Mouse (Mus musculus) intestine, embryonic 15.5 days (tissue): ENCODE results near the gene Ncbp2. TPM values are rescaled to one million over a fixed set of nuclear protein-coding genes. Genes with fewer than 3 reads are reported as not detected.

Source experiments
- ATAC-seq: fragments of 200-750 bp; cut with Nextera tagmentation; 2 replicates; pipeline ENCODE4 v1.8.0; 2017; ENCODE audit warnings: moderate TSS enrichment, moderate library complexity
- H3K27ac ChIP-seq: fragments of 300-500 bp; sonication (generic); 2 replicates; pipeline ENCODE4 v1.5.1; 2015; ENCODE audit warnings: mild to moderate bottlenecking, inconsistent platforms
- H3K27me3 ChIP-seq: fragments of 300-500 bp; sonication (generic); replicated peaks from 2 replicates; pipeline ENCODE4 v1.6.1; 2015; ENCODE audit warnings: inconsistent platforms
- H3K36me3 ChIP-seq: fragments of 300-500 bp; sonication (generic); 2 replicates; pipeline ENCODE4 v1.6.1; 2015; ENCODE audit warnings: inconsistent platforms
- H3K4me1 ChIP-seq: fragments of 300-500 bp; sonication (generic); replicated peaks from 2 replicates; pipeline ENCODE4 v1.6.1; 2015; ENCODE audit warnings: inconsistent platforms
- H3K4me2 ChIP-seq: fragments of 300-500 bp; sonication (generic); replicated peaks from 2 replicates; pipeline ENCODE4 v1.6.1; 2015; ENCODE audit warnings: mild to moderate bottlenecking, inconsistent platforms
- H3K4me3 ChIP-seq: fragments of 300-500 bp; sonication (generic); replicated peaks from 2 replicates; pipeline ENCODE4 v1.5.1; 2015; ENCODE audit warnings: inconsistent platforms
- H3K9ac ChIP-seq: fragments of 300-500 bp; sonication (generic); 2 replicates; pipeline ENCODE4 v1.6.1; 2015; ENCODE audit warnings: inconsistent platforms
- H3K9me3 ChIP-seq: fragments of 300-500 bp; sonication (generic); 2 replicates; pipeline ENCODE4 v1.6.1; 2016; ENCODE audit warnings: inconsistent platforms
- WGBS: fragments of 180-500 bp; shearing (Covaris S2); methylation state at CpG from one replicate; pipeline ENCODE4 v1.1.7; 2015; 5-methylcytosine and 5-hydroxymethylcytosine counted together
- polyA plus RNA-seq: library from polyadenylated mRNA; unstranded; fragments of >200 nt; fragmentation: Nextera tagmentation; extraction: Ambion mirVana; gene quantifications from 2 replicates; pipeline ENCODE4 v1.2.1, GENCODE M21; 2015

Ncbp2 gene
- polyA plus RNA-seq, 1 experiment from 2014 or later: 85.8 TPM

DNA sequence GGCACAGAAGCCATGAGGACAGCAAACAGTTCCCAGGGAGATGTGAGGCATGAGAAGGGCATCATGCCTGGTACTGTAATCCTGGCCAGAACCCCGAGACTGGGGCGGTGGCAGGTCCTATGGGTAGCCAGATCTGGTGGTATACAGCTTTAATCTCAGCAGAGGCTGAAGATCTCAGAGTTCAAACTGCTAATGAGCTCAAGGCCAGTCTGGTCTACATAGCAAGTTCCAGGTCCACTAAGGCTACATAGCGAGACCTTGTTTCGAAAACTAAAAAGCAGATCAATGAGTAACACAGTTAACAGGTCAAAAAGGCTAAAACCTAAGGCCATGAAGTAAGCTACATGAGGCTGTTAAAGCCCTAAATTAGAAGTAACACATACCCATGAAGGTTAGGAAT lies 44.9 kb downstream of the Ncbp2 start:
- no peak for ATAC-seq
- H3K4me2 ChIP-seq: no peak overlapping the region
- no peak overlapping the region for H3K27ac ChIP-seq
- WGBS: 96% methylated on average over 4 of the region's 4 CpGs
- no peaks in the 10 kb centered on the region for H3K4me1 ChIP-seq
- no peak overlapping the region for H3K4me3 ChIP-seq
- no peaks in the 10 kb centered on the region for H3K27me3 ChIP-seq
- H3K9me3 ChIP-seq: no peaks in the 10 kb centered on the region
- peaks cover 11% of the 10 kb centered on the region for H3K36me3 ChIP-seq
- H3K9ac ChIP-seq: no peak overlapping the region

DNA sequence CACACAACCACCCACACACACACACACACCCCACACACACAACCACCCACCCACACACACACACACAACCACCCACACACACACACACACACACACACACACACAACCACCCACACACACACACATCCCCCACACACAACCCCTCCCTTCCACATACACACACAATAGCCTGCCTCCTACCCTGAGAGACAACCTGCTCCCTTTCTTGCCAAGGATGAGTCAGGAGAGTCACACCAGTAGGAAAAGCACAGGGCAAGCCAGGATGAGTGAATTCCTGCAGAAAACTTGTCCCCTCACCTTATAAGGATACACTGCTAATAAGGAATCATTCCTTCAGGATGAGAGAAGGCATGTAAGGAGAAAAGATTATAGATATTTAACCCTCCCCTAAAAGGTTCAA lies 45.6 kb downstream of the Ncbp2 start:
- no peak for ATAC-seq
- Histone ChIP-seq H3K27ac (no peak overlapping the region), H3K36me3 (peaks cover 8% of the 10 kb centered on the region), H3K4me3 (no peak overlapping the region), H3K9ac (no peak overlapping the region), H3K9me3 (no peaks in the 10 kb centered on the region), H3K4me2 (no peak overlapping the region), H3K27me3 (no peaks in the 10 kb centered on the region), H3K4me1 (no peaks in the 10 kb centered on the region)

DNA sequence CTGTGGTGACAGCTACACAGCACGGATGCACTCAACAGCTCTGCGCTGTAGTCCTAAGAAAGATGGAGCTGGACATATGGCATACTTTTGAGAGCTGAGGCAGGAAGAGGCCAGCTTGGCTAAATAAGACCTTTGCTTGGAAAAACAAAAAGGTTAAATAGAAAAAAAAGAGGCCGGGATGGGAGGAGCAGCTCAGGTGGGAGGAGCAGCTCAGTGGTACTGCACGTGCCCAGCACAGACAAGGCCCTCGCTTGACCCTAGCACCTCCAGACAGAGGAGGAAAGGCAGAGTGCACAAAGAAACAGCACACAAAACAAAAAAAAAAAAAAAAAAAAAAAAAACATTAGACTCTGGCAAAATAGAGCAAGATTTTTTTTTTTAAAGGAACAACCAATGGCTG lies 48.1 kb downstream of the Ncbp2 start:
- no peak overlapping the region for H3K27ac ChIP-seq
- no peak overlapping the region for H3K4me2 ChIP-seq
- H3K4me1 ChIP-seq: peaks cover 2% of the 10 kb centered on the region; the same call in 1 of the 2 replicates
- H3K36me3 ChIP-seq: no peaks in the 10 kb centered on the region
- 89% methylated on average over 5 of the region's 5 CpGs for WGBS
- no peak for ATAC-seq
- no peak overlapping the region for H3K4me3 ChIP-seq
- H3K9ac ChIP-seq: no peak overlapping the region
- H3K27me3 ChIP-seq: no peaks in the 10 kb centered on the region
- no peaks in the 10 kb centered on the region for H3K9me3 ChIP-seq

DNA sequence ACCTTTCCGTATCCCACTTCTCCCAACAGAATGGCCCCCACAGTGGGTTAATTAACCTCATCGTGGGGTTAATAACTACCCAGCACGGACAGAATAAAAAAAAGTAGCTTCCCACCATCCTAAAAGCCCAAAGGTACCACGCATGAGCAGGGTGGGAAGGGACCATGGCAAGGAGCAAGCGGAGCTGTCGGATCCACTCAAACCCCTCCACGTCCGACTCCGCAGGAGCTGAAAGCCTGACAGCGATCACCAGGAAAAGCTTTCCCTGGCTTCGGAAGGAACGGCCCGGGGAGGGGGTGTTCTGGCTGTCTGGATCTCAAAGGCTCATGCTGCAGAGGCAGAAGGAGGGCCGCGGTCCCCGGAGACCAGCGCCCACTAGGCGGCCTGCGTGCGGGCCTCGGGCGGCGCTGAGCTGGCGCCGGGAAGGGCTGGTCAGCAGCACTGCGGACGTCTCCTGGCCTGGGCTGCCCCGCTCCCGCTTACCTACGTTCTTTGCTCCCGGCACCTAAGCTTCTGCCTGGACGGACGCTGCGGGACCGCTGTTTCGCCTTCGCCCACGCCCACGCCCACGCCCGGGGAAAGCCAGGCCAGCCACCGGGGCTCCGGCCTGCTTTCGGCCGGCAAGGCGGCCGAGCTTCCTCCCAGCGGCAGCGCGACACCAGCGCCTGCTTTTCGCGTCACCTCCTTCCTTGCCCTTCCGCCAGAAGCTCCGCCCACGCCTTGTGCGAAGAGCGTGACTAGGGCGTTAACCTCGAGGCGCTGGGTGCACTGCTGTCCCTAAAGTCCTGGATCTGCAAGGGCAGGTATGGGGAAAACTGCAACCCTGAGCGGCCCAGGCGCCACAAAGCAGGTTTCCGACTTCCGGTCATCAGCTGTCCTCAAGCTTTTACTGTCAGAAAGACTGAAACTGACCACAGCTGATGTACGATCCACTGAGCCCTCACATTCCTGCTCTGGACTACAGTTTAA lies 54.5 kb downstream of the Ncbp2 start, which contains the start of gene Senp5:
Senp5 (minus strand) TSS at position 779 of the 969 bp plus-strand sequence.
- peak within 1 kb of the TSS; percentile 79 for H3K27ac ChIP-seq
- ATAC-seq: peak; percentile 98
- peak within 1 kb of the TSS; percentile 86 for H3K9ac ChIP-seq
- peaks cover 9% of the 10 kb centered on the region for H3K4me1 ChIP-seq
- H3K36me3 ChIP-seq: no peaks in the 10 kb centered on the region
- WGBS: under 1% methylated on average over 66 of the region's 66 CpGs
- peak within 1 kb of the TSS; percentile 93 for H3K4me3 ChIP-seq
- H3K4me2 ChIP-seq: peak within 1 kb of the TSS; percentile 73
- H3K27me3 ChIP-seq: no peaks in the 10 kb centered on the region
- H3K9me3 ChIP-seq: no peaks in the 10 kb centered on the region

DNA sequence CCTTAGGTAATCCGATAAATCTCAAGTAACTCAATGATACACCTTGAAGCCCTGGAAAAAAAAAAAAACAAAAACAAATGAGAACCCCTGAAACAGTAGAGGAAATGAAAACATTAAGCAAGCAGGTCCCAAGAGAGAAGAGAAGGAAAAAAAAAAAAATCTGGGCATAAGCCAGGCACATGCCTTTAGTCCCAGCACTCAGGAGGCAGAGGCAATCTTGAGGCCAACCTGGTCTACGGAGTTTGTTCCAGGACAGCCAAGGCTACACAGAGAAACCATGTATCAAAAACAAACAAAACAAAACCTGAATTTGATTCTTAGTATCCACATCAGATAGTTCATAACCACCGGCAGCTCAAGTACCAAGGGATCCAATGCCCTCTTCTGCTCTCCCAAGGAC lies 56.4 kb downstream of the Ncbp2 start:
- WGBS: 95% methylated on average over 3 of the region's 3 CpGs
- Histone ChIP-seq H3K27me3 (no peaks in the 10 kb centered on the region), H3K4me3 (no peak overlapping the region), H3K9me3 (no peaks in the 10 kb centered on the region), H3K4me2 (no peak overlapping the region), H3K4me1 (peaks cover 9% of the 10 kb centered on the region), H3K27ac (no peak overlapping the region), H3K36me3 (no peaks in the 10 kb centered on the region), H3K9ac (no peak overlapping the region)
- ATAC-seq: no peak

DNA sequence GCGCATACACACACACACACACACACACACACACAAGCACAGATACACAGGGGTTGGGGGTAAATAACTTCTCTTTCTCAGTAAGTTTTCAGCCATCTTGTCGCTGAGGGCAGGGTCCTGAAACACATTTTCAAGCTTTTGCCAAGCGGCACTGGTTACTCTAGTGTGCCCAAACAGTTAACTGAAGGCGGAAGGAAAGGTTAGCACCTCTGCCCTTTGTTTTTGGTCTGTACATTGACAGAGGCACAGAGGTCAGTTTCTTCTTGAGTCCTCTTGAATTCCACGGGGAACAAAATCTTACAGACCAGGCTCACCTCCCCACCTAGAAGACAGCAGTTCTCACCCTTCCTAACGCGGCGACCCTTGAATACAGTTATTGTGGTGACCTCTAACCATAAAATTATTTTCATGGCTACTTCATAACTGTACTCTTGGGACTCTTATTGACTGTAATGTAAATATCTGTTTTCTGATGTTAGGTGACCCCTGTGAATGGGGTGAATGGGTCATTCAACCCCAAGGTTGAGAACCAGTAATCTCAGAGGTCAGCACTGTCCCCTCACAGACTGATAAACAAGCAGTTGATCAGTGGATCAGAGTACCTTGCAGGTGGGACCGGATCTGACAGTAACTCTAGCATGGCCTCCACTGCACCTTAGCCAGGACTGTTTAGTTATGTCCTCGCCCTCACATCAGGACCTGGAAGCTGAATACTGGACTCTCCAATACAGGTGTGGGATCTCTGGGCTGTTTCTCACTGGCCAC lies 60.4 kb downstream of the Ncbp2 start:
- Histone ChIP-seq H3K9ac (no peak overlapping the region), H3K36me3 (no peaks in the 10 kb centered on the region), H3K4me3 (no peak overlapping the region), H3K27me3 (no peaks in the 10 kb centered on the region), H3K9me3 (no peaks in the 10 kb centered on the region), H3K27ac (no peak overlapping the region), H3K4me2 (no peak overlapping the region), H3K4me1 (0 out of 2 replicates have a peak, but pooled peaks cover 2% of the 10 kb centered on the region)
- 49% methylated on average over 10 of the region's 10 CpGs for WGBS
- 0 out of 2 replicates have a peak, but pooled peaks have one; percentile 3 for ATAC-seq

DNA sequence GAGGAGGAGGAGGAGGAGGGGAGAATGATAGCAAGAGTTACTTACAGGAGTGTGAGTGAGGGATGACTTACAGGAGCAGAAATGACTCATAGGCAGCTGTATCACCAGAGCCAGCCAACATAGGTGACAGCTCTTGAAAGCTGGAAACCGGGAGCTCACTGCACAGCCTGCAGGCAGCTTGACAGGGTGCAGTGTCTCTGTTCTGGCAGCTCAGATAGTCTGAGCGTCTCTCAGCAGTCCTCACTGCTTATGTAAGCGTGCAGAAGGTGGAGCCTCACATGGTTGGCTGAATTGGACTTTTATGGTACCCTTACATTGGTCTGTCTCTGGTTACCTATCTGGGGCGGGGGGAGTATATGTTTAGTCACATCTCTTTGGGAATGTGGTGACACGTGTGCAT lies 61.6 kb downstream of the Ncbp2 start:
- H3K36me3 ChIP-seq: no peaks in the 10 kb centered on the region
- WGBS: 21% methylated on average over 5 of the region's 5 CpGs
- H3K4me3 ChIP-seq: no peak overlapping the region
- no peak overlapping the region for H3K27ac ChIP-seq
- H3K4me1 ChIP-seq: 0 out of 2 replicates have a peak, but pooled peaks cover 2% of the 10 kb centered on the region
- H3K4me2 ChIP-seq: no peak overlapping the region
- H3K9me3 ChIP-seq: no peaks in the 10 kb centered on the region
- no peak overlapping the region for H3K9ac ChIP-seq
- no peaks in the 10 kb centered on the region for H3K27me3 ChIP-seq
- ATAC-seq: peak; percentile 77

DNA sequence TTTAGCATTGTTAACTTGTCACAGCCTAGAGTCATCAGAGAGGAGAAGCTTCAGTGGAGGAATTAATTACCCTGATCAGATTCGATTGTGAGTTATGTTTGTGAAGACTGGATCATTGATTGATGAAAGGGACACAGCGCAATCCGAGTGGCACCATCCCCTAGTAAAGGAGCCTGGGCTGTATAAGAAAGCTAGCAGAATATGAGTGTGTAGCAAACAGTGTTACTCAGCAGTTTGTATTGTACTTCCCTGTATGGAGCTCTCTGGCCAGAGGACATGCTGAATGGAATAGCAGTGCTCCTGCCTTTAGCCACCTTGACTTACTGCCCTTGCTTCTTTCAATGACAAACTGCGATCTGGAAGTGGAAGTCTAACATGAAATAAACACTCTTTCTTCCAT lies 62.0 kb downstream of the Ncbp2 start:
- Histone ChIP-seq H3K27me3 (no peaks in the 10 kb centered on the region), H3K4me3 (no peak overlapping the region), H3K9ac (no peak overlapping the region), H3K36me3 (no peaks in the 10 kb centered on the region), H3K9me3 (no peaks in the 10 kb centered on the region), H3K4me1 (0 out of 2 replicates have a peak, but pooled peaks cover 2% of the 10 kb centered on the region), H3K27ac (no peak overlapping the region), H3K4me2 (no peak overlapping the region)
- 68% methylated on average over 4 of the region's 4 CpGs for WGBS
- no peak; the same call in 1 of the 2 replicates for ATAC-seq

Other genes starting within 250 kb of the Ncbp2 start
- gene Meltf, start 69.7 kb upstream of the Ncbp2 start, polyA plus RNA-seq: 33.6 and 51.6 TPM in 2 replicates
- 0.48 and 1.2 TPM in 2 replicates for gene Pigz, start 14.7 kb upstream of the Ncbp2 start, polyA plus RNA-seq
- gene 0610012G03Rik, start within 50 bp of the Ncbp2 start, polyA plus RNA-seq: 108 and 120 TPM in 2 replicates
- 10.6 TPM in 2 replicates for gene Senp5, start 54.8 kb downstream of the Ncbp2 start, polyA plus RNA-seq
- 33.8 and 38.3 TPM in 2 replicates for gene Pak2, start 130.8 kb downstream of the Ncbp2 start, polyA plus RNA-seq
- gene Pigx, start 151.2 kb downstream of the Ncbp2 start, polyA plus RNA-seq: 107 and 109 TPM in 2 replicates
- gene Cep19, start 151.3 kb downstream of the Ncbp2 start, polyA plus RNA-seq: 27.4 and 29.4 TPM in 2 replicates
- 13.7 and 13.8 TPM in 2 replicates for gene Nrros, start 217.1 kb downstream of the Ncbp2 start, polyA plus RNA-seq
- gene Bex6, start 231.3 kb downstream of the Ncbp2 start, polyA plus RNA-seq: 0.30 and 0.34 TPM in 2 replicates